Mouse (Mus musculus): ENCODE measurements around the gene Nde1. TPM values are rescaled to one million over a fixed set of nuclear protein-coding genes. Genes with fewer than 3 reads are reported as not detected.

Gene Nde1
- polyA plus RNA-seq (2012; rRNA removed; ENCODE audit: low replicate concordance): 33.7 and 39.4 TPM in 2 replicates

GRCm38 (mm10) chr16:14162988-14163416 lies at the start of gene Nde1, which contains the start of gene Marf1:
Gene Nde1, plus strand, starts transcription at chr16:14163275.
Gene Marf1, minus strand, starts transcription at chr16:14163351.

Other genes starting within 250 kb of the Nde1 start
- gene 2900011O08Rik, start 176.7 kb upstream of the Nde1 start, polyA plus RNA-seq (2012; rRNA removed; ENCODE audit: low replicate concordance): 0.31 and 0.33 TPM in 2 replicates
- gene Ifitm7, start 176.4 kb upstream of the Nde1 start, polyA plus RNA-seq (2012; rRNA removed; ENCODE audit: low replicate concordance): 0.09 TPM in 1 of 2 replicates, not detected in the other
- 11.0 and 19.7 TPM in 2 replicates for gene Marf1, start 76 bp downstream of the Nde1 start, polyA plus RNA-seq (2012; rRNA removed; ENCODE audit: low replicate concordance)
- 10.7 and 15.0 TPM in 2 replicates for gene Myh11, start 128.1 kb downstream of the Nde1 start, polyA plus RNA-seq (2012; rRNA removed; ENCODE audit: low replicate concordance)
- gene Fopnl, start 154.1 kb downstream of the Nde1 start, polyA plus RNA-seq (2012; rRNA removed; ENCODE audit: low replicate concordance): 30.9 and 69.0 TPM in 2 replicates
- 42.9 and 62.8 TPM in 2 replicates for gene Abcc1, start 198.3 kb downstream of the Nde1 start, polyA plus RNA-seq (2012; rRNA removed; ENCODE audit: low replicate concordance)

Measured in mammary gland, adult 2 months (tissue).